Mouse (Mus musculus): ENCODE measurements at regions not wholly inside any gene's neighbourhood (a gene's known extent, or its start where the extent isn't known, plus 50 kb on each side); places are given as distances from the start of the nearest gene placed in this dataset.

- no peak for TF ChIP-seq CTCF (IDR thresholded peaks at IDR 0.05; ENCODE audit: control insufficient read depth, insufficient read depth, insufficient read length)
- no peak for TF ChIP-seq USF1 (IDR thresholded peaks at IDR 0.05; ENCODE audit: low read depth)
Measured at GRCm38 (mm10) chr6:126475555-126475954, 59.7 kb downstream of the Kcna5 start.
